Mouse (Mus musculus): ENCODE results near the gene Dnm3. TPM values are rescaled to one million over a fixed set of nuclear protein-coding genes. Genes with fewer than 3 reads are reported as not detected.
A peak's percentile ranks its signal among the peaks of the same experiment; 100 is the strongest.

Dnm3 gene
- polyA plus RNA-seq, 1 experiment from 2014 or later: 3.3 TPM

GRCm38 (mm10) chr1:162016982-162017381 lies 460.9 kb downstream of the Dnm3 start:
- Histone ChIP-seq H3K9me3 (ENCODE audit: control insufficient read depth, low read length) (no peaks in the 10 kb centered on the region), H3K4me3 (ENCODE audit: low read depth, low read length) (no peak overlapping the region), H3K9ac (ENCODE audit: low read depth, low read length) (no peak overlapping the region), H3K36me3 (ENCODE audit: control insufficient read depth, insufficient read depth, low read length) (no peaks in the 10 kb centered on the region), H3K4me2 (no peak overlapping the region), H3K27ac (ENCODE audit: low read depth, low read length) (peak overlapping the region; percentile 69), H3K27me3 (replicated peaks; ENCODE audit: control insufficient read depth, insufficient read depth, low read length) (no peaks in the 10 kb centered on the region), H3K4me1 (replicated peaks; ENCODE audit: control insufficient read depth, insufficient read depth, low read length) (peaks cover 2% of the 10 kb centered on the region; the same call in 1 of the 2 replicates)
- WGBS: 51% methylated on average over 7 of the region's 7 CpGs
- no peak for ATAC-seq (replicated peaks; ENCODE audit: low FRiP score)
- no peak for DNase-seq (ENCODE audit: low spot score)

- Histone ChIP-seq H3K4me3 (ENCODE audit: low read depth, low read length) (no peak overlapping the region), H3K27ac (ENCODE audit: low read depth, low read length) (no peak overlapping the region), H3K4me2 (no peak overlapping the region), H3K36me3 (ENCODE audit: control insufficient read depth, insufficient read depth, low read length) (no peaks in the 10 kb centered on the region), H3K9ac (ENCODE audit: low read depth, low read length) (no peak overlapping the region), H3K9me3 (ENCODE audit: control insufficient read depth, low read length) (no peaks in the 10 kb centered on the region), H3K4me1 (replicated peaks; ENCODE audit: control insufficient read depth, insufficient read depth, low read length) (peaks cover 2% of the 10 kb centered on the region; the same call in 1 of the 2 replicates), H3K27me3 (replicated peaks; ENCODE audit: control insufficient read depth, insufficient read depth, low read length) (no peaks in the 10 kb centered on the region)
- DNase-seq (ENCODE audit: low spot score): no peak
- no peak for ATAC-seq (replicated peaks; ENCODE audit: low FRiP score)
- WGBS: 60% methylated on average over 8 of the region's 8 CpGs
Measured at GRCm38 (mm10) chr1:162015247-162015862, 462.5 kb downstream of the Dnm3 start.

- Histone ChIP-seq H3K36me3 (ENCODE audit: control insufficient read depth, insufficient read depth, low read length) (no peaks in the 10 kb centered on the region), H3K9me3 (ENCODE audit: control insufficient read depth, low read length) (no peaks in the 10 kb centered on the region), H3K4me3 (ENCODE audit: low read depth, low read length) (no peak overlapping the region), H3K27me3 (replicated peaks; ENCODE audit: control insufficient read depth, insufficient read depth, low read length) (no peaks in the 10 kb centered on the region), H3K4me1 (replicated peaks; ENCODE audit: control insufficient read depth, insufficient read depth, low read length) (peaks cover 2% of the 10 kb centered on the region; the same call in 1 of the 2 replicates), H3K9ac (ENCODE audit: low read depth, low read length) (no peak overlapping the region), H3K27ac (ENCODE audit: low read depth, low read length) (no peak overlapping the region), H3K4me2 (no peak overlapping the region)
- no peak for ATAC-seq (replicated peaks; ENCODE audit: low FRiP score)
- WGBS: 27% methylated on average over 4 of the region's 4 CpGs
- DNase-seq (ENCODE audit: low spot score): no peak
Measured at GRCm38 (mm10) chr1:162013561-162013960, 464.3 kb downstream of the Dnm3 start.

- DNase-seq (ENCODE audit: low spot score): no peak
- no peak for ATAC-seq (replicated peaks; ENCODE audit: low FRiP score)
- H3K9me3 ChIP-seq (ENCODE audit: control insufficient read depth, low read length): no peaks in the 10 kb centered on the region
- peaks cover 2% of the 10 kb centered on the region; the same call in 1 of the 2 replicates for H3K4me1 ChIP-seq (replicated peaks; ENCODE audit: control insufficient read depth, insufficient read depth, low read length)
- no peak overlapping the region for H3K4me2 ChIP-seq
- H3K36me3 ChIP-seq (ENCODE audit: control insufficient read depth, insufficient read depth, low read length): no peaks in the 10 kb centered on the region
- H3K4me3 ChIP-seq (ENCODE audit: low read depth, low read length): no peak overlapping the region
- 63% methylated on average over 16 of the region's 16 CpGs for WGBS
- no peaks in the 10 kb centered on the region for H3K27me3 ChIP-seq (replicated peaks; ENCODE audit: control insufficient read depth, insufficient read depth, low read length)
- no peak overlapping the region for H3K9ac ChIP-seq (ENCODE audit: low read depth, low read length)
- no peak overlapping the region for H3K27ac ChIP-seq (ENCODE audit: low read depth, low read length)
Measured at GRCm38 (mm10) chr1:162011523-162012245, 466.1 kb downstream of the Dnm3 start.

GRCm38 (mm10) chr1:162009086-162009485 lies 468.7 kb downstream of the Dnm3 start:
- DNase-seq (ENCODE audit: low spot score): no peak
- no peak overlapping the region for H3K9ac ChIP-seq (ENCODE audit: low read depth, low read length)
- H3K9me3 ChIP-seq (ENCODE audit: control insufficient read depth, low read length): no peaks in the 10 kb centered on the region
- peaks cover 5% of the 10 kb centered on the region; the same call in 1 of the 2 replicates for H3K4me1 ChIP-seq (replicated peaks; ENCODE audit: control insufficient read depth, insufficient read depth, low read length)
- no peak overlapping the region for H3K27ac ChIP-seq (ENCODE audit: low read depth, low read length)
- H3K27me3 ChIP-seq (replicated peaks; ENCODE audit: control insufficient read depth, insufficient read depth, low read length): no peaks in the 10 kb centered on the region
- H3K36me3 ChIP-seq (ENCODE audit: control insufficient read depth, insufficient read depth, low read length): no peaks in the 10 kb centered on the region
- H3K4me3 ChIP-seq (ENCODE audit: low read depth, low read length): no peak overlapping the region
- no peak for ATAC-seq (replicated peaks; ENCODE audit: low FRiP score)
- H3K4me2 ChIP-seq: no peak overlapping the region
- WGBS: 84% methylated on average over 8 of the region's 8 CpGs

GRCm38 (mm10) chr1:162008631-162009067 lies 469.2 kb downstream of the Dnm3 start:
- no peaks in the 10 kb centered on the region for H3K36me3 ChIP-seq (ENCODE audit: control insufficient read depth, insufficient read depth, low read length)
- H3K4me2 ChIP-seq: no peak overlapping the region
- H3K9me3 ChIP-seq (ENCODE audit: control insufficient read depth, low read length): no peaks in the 10 kb centered on the region
- H3K9ac ChIP-seq (ENCODE audit: low read depth, low read length): no peak overlapping the region
- DNase-seq (ENCODE audit: low spot score): no peak
- H3K27ac ChIP-seq (ENCODE audit: low read depth, low read length): no peak overlapping the region
- 46% methylated on average over 8 of the region's 8 CpGs for WGBS
- H3K4me1 ChIP-seq (replicated peaks; ENCODE audit: control insufficient read depth, insufficient read depth, low read length): peaks cover 5% of the 10 kb centered on the region; the same call in 1 of the 2 replicates
- no peak overlapping the region for H3K4me3 ChIP-seq (ENCODE audit: low read depth, low read length)
- no peaks in the 10 kb centered on the region for H3K27me3 ChIP-seq (replicated peaks; ENCODE audit: control insufficient read depth, insufficient read depth, low read length)
- no peak for ATAC-seq (replicated peaks; ENCODE audit: low FRiP score)

GRCm38 (mm10) chr1:162008208-162008607 lies 469.6 kb downstream of the Dnm3 start:
- H3K9me3 ChIP-seq (ENCODE audit: control insufficient read depth, low read length): no peaks in the 10 kb centered on the region
- H3K4me2 ChIP-seq: no peak overlapping the region
- no peak overlapping the region for H3K9ac ChIP-seq (ENCODE audit: low read depth, low read length)
- ATAC-seq (replicated peaks; ENCODE audit: low FRiP score): no peak
- no peaks in the 10 kb centered on the region for H3K36me3 ChIP-seq (ENCODE audit: control insufficient read depth, insufficient read depth, low read length)
- no peak overlapping the region for H3K27ac ChIP-seq (ENCODE audit: low read depth, low read length)
- peaks cover 5% of the 10 kb centered on the region; the same call in 1 of the 2 replicates for H3K4me1 ChIP-seq (replicated peaks; ENCODE audit: control insufficient read depth, insufficient read depth, low read length)
- no peak overlapping the region for H3K4me3 ChIP-seq (ENCODE audit: low read depth, low read length)
- DNase-seq (ENCODE audit: low spot score): no peak
- H3K27me3 ChIP-seq (replicated peaks; ENCODE audit: control insufficient read depth, insufficient read depth, low read length): no peaks in the 10 kb centered on the region
- WGBS: 52% methylated on average over 4 of the region's 4 CpGs

GRCm38 (mm10) chr1:162006109-162006508 lies 471.7 kb downstream of the Dnm3 start:
- Histone ChIP-seq H3K27me3 (replicated peaks; ENCODE audit: control insufficient read depth, insufficient read depth, low read length) (no peaks in the 10 kb centered on the region), H3K4me2 (no peak overlapping the region), H3K9me3 (ENCODE audit: control insufficient read depth, low read length) (no peaks in the 10 kb centered on the region), H3K27ac (ENCODE audit: low read depth, low read length) (no peak overlapping the region), H3K4me3 (ENCODE audit: low read depth, low read length) (no peak overlapping the region), H3K36me3 (ENCODE audit: control insufficient read depth, insufficient read depth, low read length) (no peaks in the 10 kb centered on the region), H3K9ac (ENCODE audit: low read depth, low read length) (no peak overlapping the region), H3K4me1 (replicated peaks; ENCODE audit: control insufficient read depth, insufficient read depth, low read length) (peaks cover 5% of the 10 kb centered on the region; the same call in 1 of the 2 replicates)
- 63% methylated on average over 9 of the region's 9 CpGs for WGBS
- ATAC-seq (replicated peaks; ENCODE audit: low FRiP score) (no peak), DNase-seq (ENCODE audit: low spot score) (no peak)

Measured in liver, embryonic 11.5 days (tissue).